Mouse (Mus musculus): ENCODE measurements at regions not wholly inside any gene's neighbourhood (a gene's known extent, or its start where the extent isn't known, plus 50 kb on each side); places are given as distances from the start of the nearest gene placed in this dataset.

- no peak for DNase-seq (ENCODE audit: low read depth)
Measured at GRCm38 (mm10) chr2:128395308-128396007, 195.6 kb upstream of the Spdye4c start.

GRCm38 (mm10) chr2:128396008-128396346 is 195.0 kb upstream of the Spdye4c start:
- DNase-seq (ENCODE audit: low read depth), result peak; percentile 93

GRCm38 (mm10) chr2:128401359-128401758 is 189.7 kb upstream of the Spdye4c start:
- DNase-seq (ENCODE audit: low read depth), result no peak

- DNase-seq (ENCODE audit: low read depth), result no peak
Measured at GRCm38 (mm10) chr2:128403143-128403935, 187.7 kb upstream of the Spdye4c start.

- no peak for DNase-seq (ENCODE audit: low read depth)
Measured at GRCm38 (mm10) chr2:128404405-128404804, 186.6 kb upstream of the Spdye4c start.

- no peak for DNase-seq (ENCODE audit: low read depth)
Measured at GRCm38 (mm10) chr2:128407076-128407475, 183.9 kb upstream of the Spdye4c start.

- DNase-seq (ENCODE audit: low read depth), result peak; percentile 65
Measured at GRCm38 (mm10) chr2:128408718-128409117, 182.3 kb upstream of the Spdye4c start.

GRCm38 (mm10) chr2:128412352-128412751 is 178.7 kb upstream of the Spdye4c start:
- DNase-seq (ENCODE audit: low read depth), result peak; percentile 89

GRCm38 (mm10) chr2:128412974-128413373 is 178.0 kb upstream of the Spdye4c start:
- DNase-seq (ENCODE audit: low read depth), result peak; percentile 74

GRCm38 (mm10) chr2:128414588-128415240 is 176.3 kb upstream of the Spdye4c start:
- no peak for DNase-seq (ENCODE audit: low read depth)

- DNase-seq (ENCODE audit: low read depth), result no peak
Measured at GRCm38 (mm10) chr2:128416416-128416815, 174.6 kb upstream of the Spdye4c start.

GRCm38 (mm10) chr2:128418960-128419359 is 172.0 kb upstream of the Spdye4c start:
- DNase-seq (ENCODE audit: low read depth), result no peak

GRCm38 (mm10) chr2:128420406-128420805 is 170.6 kb upstream of the Spdye4c start:
- DNase-seq (ENCODE audit: low read depth), result no peak

- DNase-seq (ENCODE audit: low read depth), result peak; percentile 68
Measured at GRCm38 (mm10) chr2:128422677-128423076, 168.3 kb upstream of the Spdye4c start.

GRCm38 (mm10) chr2:128424236-128424635 is 166.8 kb upstream of the Spdye4c start:
- no peak for DNase-seq (ENCODE audit: low read depth)

GRCm38 (mm10) chr2:128427181-128427880 is 163.7 kb upstream of the Spdye4c start:
- DNase-seq (ENCODE audit: low read depth), result no peak

GRCm38 (mm10) chr2:128428154-128428553 is 162.9 kb upstream of the Spdye4c start:
- peak; percentile 45 for DNase-seq (ENCODE audit: low read depth)

GRCm38 (mm10) chr2:128428651-128429633 is 162.1 kb upstream of the Spdye4c start:
- DNase-seq (ENCODE audit: low read depth), result peak; percentile 64

GRCm38 (mm10) chr2:128429786-128430185 is 161.2 kb upstream of the Spdye4c start:
- peak; percentile 72 for DNase-seq (ENCODE audit: low read depth)

- DNase-seq (ENCODE audit: low read depth), result no peak
Measured at GRCm38 (mm10) chr2:128430776-128431291, 160.2 kb upstream of the Spdye4c start.

GRCm38 (mm10) chr2:128431751-128432150 is 159.3 kb upstream of the Spdye4c start:
- DNase-seq (ENCODE audit: low read depth), result no peak

All from naive thymus-derived CD4-positive, alpha-beta T cell, adult 2 months (primary cell).